Mouse (Mus musculus) hindlimb bud, embryonic 11.5 days (tissue): ENCODE measurements at regions not wholly inside any gene's neighbourhood (a gene's known extent, or its start where the extent isn't known, plus 50 kb on each side); places are given as distances from the start of the nearest gene placed in this dataset.

Experiments
- DNase-seq: peaks from one replicate; pipeline ENCODE4 v3.0.0-alpha.2; 2012; ENCODE audit warnings: low read depth, low spot score; ENCODE audit errors: extremely low spot score

GRCm38 (mm10) chr5:126917300-126917699 is 324.3 kb upstream of the Tmem132c start:
- no peak for DNase-seq

GRCm38 (mm10) chr5:126933466-126933865 is 308.1 kb upstream of the Tmem132c start:
- no peak for DNase-seq

GRCm38 (mm10) chr5:126944861-126945260 is 296.7 kb upstream of the Tmem132c start:
- DNase-seq = no peak

- DNase-seq = no peak
Measured at GRCm38 (mm10) chr5:126954189-126954588, 287.4 kb upstream of the Tmem132c start.

GRCm38 (mm10) chr5:126954634-126955033 is 287.0 kb upstream of the Tmem132c start:
- no peak for DNase-seq

- no peak for DNase-seq
Measured at GRCm38 (mm10) chr5:126964577-126964976, 277.0 kb upstream of the Tmem132c start.

- DNase-seq = no peak
Measured at GRCm38 (mm10) chr5:126967076-126967475, 274.5 kb upstream of the Tmem132c start.

GRCm38 (mm10) chr5:126969373-126969772 is 272.2 kb upstream of the Tmem132c start:
- DNase-seq = no peak

GRCm38 (mm10) chr5:126971284-126971683 is 270.3 kb upstream of the Tmem132c start:
- DNase-seq = no peak

GRCm38 (mm10) chr5:126971981-126972380 is 269.6 kb upstream of the Tmem132c start:
- no peak for DNase-seq

GRCm38 (mm10) chr5:126973425-126973824 is 268.2 kb upstream of the Tmem132c start:
- no peak for DNase-seq

- no peak for DNase-seq
Measured at GRCm38 (mm10) chr5:126974565-126974964, 267.0 kb upstream of the Tmem132c start.

- DNase-seq = no peak
Measured at GRCm38 (mm10) chr5:126995577-126995976, 246.0 kb upstream of the Tmem132c start.

GRCm38 (mm10) chr5:127014166-127014565 is 227.4 kb upstream of the Tmem132c start:
- no peak for DNase-seq

- DNase-seq = no peak
Measured at GRCm38 (mm10) chr5:127016467-127017060, 225.0 kb upstream of the Tmem132c start.

GRCm38 (mm10) chr5:127017971-127018370 is 223.6 kb upstream of the Tmem132c start:
- no peak for DNase-seq

GRCm38 (mm10) chr5:127036472-127036871 is 205.1 kb upstream of the Tmem132c start:
- no peak for DNase-seq

- no peak for DNase-seq
Measured at GRCm38 (mm10) chr5:127057770-127058169, 183.8 kb upstream of the Tmem132c start.

- no peak for DNase-seq
Measured at GRCm38 (mm10) chr5:127074327-127074726, 167.3 kb upstream of the Tmem132c start.
